ENCODE assay signal across 23 mouse cellular contexts in the genomic region with DNA sequence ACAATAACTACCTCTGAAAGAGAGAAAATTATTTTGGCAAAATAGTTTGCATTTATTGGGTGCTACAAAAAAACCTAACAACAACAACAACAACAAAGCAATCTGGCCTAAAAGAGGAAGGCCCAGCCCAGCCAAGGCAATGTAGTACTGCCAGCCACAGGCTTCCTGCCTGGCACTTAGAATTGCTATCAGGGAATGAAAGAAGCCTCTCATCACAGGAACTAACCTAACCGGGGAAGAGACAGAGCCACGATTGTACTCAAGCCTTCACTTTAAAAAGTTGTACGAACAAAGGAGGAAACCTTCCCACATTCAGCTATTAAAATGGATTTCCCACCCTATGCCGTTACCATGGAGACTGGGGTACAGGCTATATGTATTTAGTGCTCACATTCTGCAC. TPM values are rescaled to one million over a fixed set of nuclear protein-coding genes. Genes with fewer than 3 reads are reported as not detected.
DNase-seq lines count a peak whose midpoint lies in the region; ATAC-seq lines count a peak whose summit lies in the region.
"Had no signal": no experiment of that assay in that cellular context is flagged by ENCODE, and none has a peak within 500 bp of the region (broad histone marks: within the 10 kb centered on the region; RNA-seq: fewer than 3 reads in every experiment).

No protein-coding gene starts in this region.

- no peaks in the 10 kb centered on the region for H3K9me3 ChIP-seq in embryonic facial prominence, embryonic 14.5 days (ENCODE audit: control insufficient read depth, low read length)
- no peaks in the 10 kb centered on the region for H3K9me3 ChIP-seq in embryonic facial prominence, embryonic 10.5 days
- no peaks in the 10 kb centered on the region for H3K9me3 ChIP-seq in neural tube, embryonic 14.5 days (ENCODE audit: control insufficient read depth, low read length)
- H3K9me3 ChIP-seq: heart, embryonic 13.5 days; limb, embryonic 10.5 days; midbrain, embryonic 15.5 days had no signal

- H3K36me3 ChIP-seq in embryonic facial prominence, embryonic 14.5 days (ENCODE audit: control insufficient read depth, insufficient read depth, low read length), result no peaks in the 10 kb centered on the region
- H3K36me3 ChIP-seq in embryonic facial prominence, embryonic 10.5 days (replicated peaks), result peaks cover 2% of the 10 kb centered on the region; the same call in 1 of the 2 replicates
- no peaks in the 10 kb centered on the region for H3K36me3 ChIP-seq in neural tube, embryonic 14.5 days (ENCODE audit: control insufficient read depth, insufficient read depth, low read length)
- H3K36me3 ChIP-seq: midbrain, embryonic 15.5 days had no signal

- 45% methylated on average over 4 of the region's 4 CpGs for WGBS in embryonic facial prominence, embryonic 14.5 days
- WGBS in embryonic facial prominence, embryonic 10.5 days, result 51% methylated on average over 4 of the region's 4 CpGs
- 37% methylated on average over 4 of the region's 4 CpGs for WGBS in neural tube, embryonic 14.5 days

- H3K27me3 ChIP-seq in embryonic facial prominence, embryonic 14.5 days (replicated peaks; ENCODE audit: control insufficient read depth, insufficient read depth, low read length), result 0 out of 2 replicates have a peak, but pooled peaks cover 4% of the 10 kb centered on the region
- peaks cover 40% of the 10 kb centered on the region for H3K27me3 ChIP-seq in embryonic facial prominence, embryonic 10.5 days (replicated peaks; ENCODE audit: low read depth, poor library complexity, severe bottlenecking)
- no peaks in the 10 kb centered on the region for H3K27me3 ChIP-seq in neural tube, embryonic 14.5 days (ENCODE audit: control insufficient read depth, insufficient read depth, low read length)
- H3K27me3 ChIP-seq: heart, embryonic 13.5 days; midbrain, embryonic 15.5 days had no signal

- H3K27ac ChIP-seq in embryonic facial prominence, embryonic 14.5 days (replicated peaks; ENCODE audit: low read depth, low read length), result no peak overlapping the region
- H3K27ac ChIP-seq in embryonic facial prominence, embryonic 10.5 days (replicated peaks), result no peak overlapping the region
- no peak overlapping the region for H3K27ac ChIP-seq in neural tube, embryonic 14.5 days (ENCODE audit: low read depth, low read length)
- H3K27ac ChIP-seq: heart, embryonic 13.5 days; left cerebral cortex, adult 2 months; limb, embryonic 10.5 days; midbrain, embryonic 15.5 days had no signal

- no peak overlapping the region for H3K4me2 ChIP-seq in embryonic facial prominence, embryonic 14.5 days (ENCODE audit: low read depth, low read length)
- H3K4me2 ChIP-seq in neural tube, embryonic 14.5 days (ENCODE audit: low read depth, low read length), result no peak overlapping the region
- H3K4me2 ChIP-seq: heart, embryonic 13.5 days; liver, embryonic 11.5 days; midbrain, embryonic 15.5 days had no signal

- no peaks in the 10 kb centered on the region for H3K4me1 ChIP-seq in embryonic facial prominence, embryonic 14.5 days (ENCODE audit: control insufficient read depth, insufficient read depth, low read length)
- H3K4me1 ChIP-seq in embryonic facial prominence, embryonic 10.5 days, result no peaks in the 10 kb centered on the region
- no peaks in the 10 kb centered on the region for H3K4me1 ChIP-seq in neural tube, embryonic 14.5 days (ENCODE audit: control insufficient read depth, insufficient read depth, low read length)
- H3K4me1 ChIP-seq: heart, embryonic 13.5 days; limb, embryonic 10.5 days; midbrain, embryonic 15.5 days had no signal

- no peak overlapping the region for H3K4me3 ChIP-seq in embryonic facial prominence, embryonic 14.5 days (ENCODE audit: low read depth, low read length)
- no peak overlapping the region for H3K4me3 ChIP-seq in embryonic facial prominence, embryonic 10.5 days
- no peak overlapping the region for H3K4me3 ChIP-seq in neural tube, embryonic 14.5 days (ENCODE audit: low read depth, low read length)
- H3K4me3 ChIP-seq: heart, embryonic 13.5 days; left cerebral cortex, adult 2 months; limb, embryonic 10.5 days; midbrain, embryonic 15.5 days had no signal

- peak; percentile 3 for DNase-seq in embryonic facial prominence, embryonic 14.5 days (ENCODE audit: low spot score)
- DNase-seq in embryonic facial prominence, embryonic 10.5 days (ENCODE audit: low spot score), result no peak
- DNase-seq in layer of hippocampus, adult 9-11 months, result peak; percentile 13
- no peak for DNase-seq in layer of hippocampus, adult 9-10 months (ENCODE audit: low spot score)
- peak; percentile 2 for DNase-seq in right cerebral cortex, adult 18-20 months
- no peak for DNase-seq in right cerebral cortex, postnatal 36 days (ENCODE audit: low spot score in 2 of 2)
- DNase-seq in urinary bladder, postnatal 14 days (ENCODE audit: low spot score), result no peak
- DNase-seq: adrenal gland, adult 8-10 months; cerebellum, adult 18-20 months; cerebellum, postnatal 36 days; heart, adult 11 months; heart, postnatal 36 days; kidney, adult 8-10 months; kidney, postnatal 4 days; thymus, postnatal 4 days had no signal

- no peak overlapping the region for H3K9ac ChIP-seq in embryonic facial prominence, embryonic 14.5 days (ENCODE audit: low read depth, low read length)
- no peak overlapping the region for H3K9ac ChIP-seq in neural tube, embryonic 14.5 days (replicated peaks; ENCODE audit: low read depth, low read length)
- H3K9ac ChIP-seq: heart, embryonic 13.5 days; midbrain, embryonic 15.5 days had no signal

- no peak for ATAC-seq in embryonic facial prominence, embryonic 14.5 days (ENCODE audit: low read depth)
- ATAC-seq in neural tube, embryonic 14.5 days (ENCODE audit: low read depth), result peak; percentile 51; the same call in 1 of the 2 replicates
- ATAC-seq: inflammation-experienced regulatory T-cells, adult 6 months; lung, postnatal 0 days; midbrain, embryonic 15.5 days had no signal

RNA-seq across cellular contexts. Expression of a gene that starts 18.1 kb away (rescaled TPM):
- polyA plus RNA-seq in embryonic facial prominence, embryonic 14.5 days (2014; fragmentation: Nextera tagmentation; extraction: Ambion mirVana), result 55.7 and 63.3 TPM in 2 replicates
- 43.1 and 45.7 TPM in 2 replicates for polyA plus RNA-seq in embryonic facial prominence, embryonic 10.5 days (2016; fragmentation: Nextera tagmentation; extraction: Ambion mirVana)
- polyA plus RNA-seq in neural tube, embryonic 14.5 days (2014; fragmentation: Nextera tagmentation; extraction: Ambion mirVana), result 63.8 and 70.9 TPM in 2 replicates

RNA-seq across cellular contexts. Expression of a gene that starts 20.6 kb away (rescaled TPM):
- polyA plus RNA-seq in embryonic facial prominence, embryonic 14.5 days (2014; fragmentation: Nextera tagmentation; extraction: Ambion mirVana), result 4.8 and 7.1 TPM in 2 replicates
- 10.0 and 11.0 TPM in 2 replicates for polyA plus RNA-seq in embryonic facial prominence, embryonic 10.5 days (2016; fragmentation: Nextera tagmentation; extraction: Ambion mirVana)
- 5.9 and 6.7 TPM in 2 replicates for polyA plus RNA-seq in neural tube, embryonic 14.5 days (2014; fragmentation: Nextera tagmentation; extraction: Ambion mirVana)

RNA-seq across cellular contexts. Expression of a gene that starts 57.3 kb away (rescaled TPM):
- 6.4 and 7.3 TPM in 2 replicates for polyA plus RNA-seq in embryonic facial prominence, embryonic 14.5 days (2014; fragmentation: Nextera tagmentation; extraction: Ambion mirVana)
- polyA plus RNA-seq in embryonic facial prominence, embryonic 10.5 days (2016; fragmentation: Nextera tagmentation; extraction: Ambion mirVana), result 6.4 and 6.5 TPM in 2 replicates
- 8.3 and 9.0 TPM in 2 replicates for polyA plus RNA-seq in neural tube, embryonic 14.5 days (2014; fragmentation: Nextera tagmentation; extraction: Ambion mirVana)

RNA-seq across cellular contexts. Expression of a gene that starts 57.4 kb away (rescaled TPM):
- polyA plus RNA-seq in embryonic facial prominence, embryonic 14.5 days (2014; fragmentation: Nextera tagmentation; extraction: Ambion mirVana), result 31.6 and 35.1 TPM in 2 replicates
- 23.1 and 25.0 TPM in 2 replicates for polyA plus RNA-seq in embryonic facial prominence, embryonic 10.5 days (2016; fragmentation: Nextera tagmentation; extraction: Ambion mirVana)
- 80.8 and 85.1 TPM in 2 replicates for polyA plus RNA-seq in neural tube, embryonic 14.5 days (2014; fragmentation: Nextera tagmentation; extraction: Ambion mirVana)

Comparison
In these comparisons a context has a peak if more than half of its experiments do, and no peak if none do; other contexts are left out.
1. DNase-seq: peak in embryonic facial prominence, embryonic 14.5 days (single experiment), layer of hippocampus, adult 9-11 months (single experiment) and right cerebral cortex, adult 18-20 months (single experiment); none in embryonic facial prominence, embryonic 10.5 days (single experiment), layer of hippocampus, adult 9-10 months (single experiment), right cerebral cortex, postnatal 36 days (0 of 2) and urinary bladder, postnatal 14 days (single experiment).